Mouse (Mus musculus): ENCODE measurements around the gene Wt1. TPM values are rescaled to one million over a fixed set of nuclear protein-coding genes. Genes with fewer than 3 reads are reported as not detected.

Gene Wt1
- polyA plus RNA-seq, 1 experiment from 2014 or later = 0.15 TPM

- peaks cover 8% of the 10 kb centered on the region for H3K27me3 ChIP-seq (ENCODE audit: control insufficient read depth, insufficient read depth, low read length)
These were observed 15.0 kb downstream of the Wt1 start for GRCm38 (mm10) chr2:105141371-105141770.

DNA sequence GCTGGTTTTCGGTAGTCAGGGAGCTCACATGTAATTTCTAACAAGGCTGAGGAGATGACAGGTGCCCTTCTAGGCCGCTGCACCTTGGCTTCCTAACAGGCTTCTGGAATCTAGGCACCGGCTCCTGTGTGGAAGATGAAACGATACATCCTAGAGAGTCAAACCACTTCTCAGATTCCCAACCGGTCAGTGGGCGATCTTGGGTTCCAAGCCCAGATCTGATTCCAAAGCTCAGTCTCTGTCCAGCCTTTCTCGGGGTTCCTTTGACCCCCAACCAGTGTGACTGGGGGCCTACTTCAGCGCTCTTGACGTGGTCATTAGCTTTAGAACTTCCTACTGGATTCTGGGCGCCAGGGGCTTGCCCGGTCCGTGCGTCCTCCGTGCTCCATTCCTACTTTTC, 17.4 kb downstream of the Wt1 start:
- 93% methylated on average over 14 of the region's 14 CpGs for WGBS
- no peaks in the 10 kb centered on the region for H3K9me3 ChIP-seq (ENCODE audit: control insufficient read depth, low read length)
- no peaks in the 10 kb centered on the region for H3K36me3 ChIP-seq (ENCODE audit: control insufficient read depth, insufficient read depth, low read length)
- 0 out of 2 replicates have a peak, but pooled peaks cover 4% of the 10 kb centered on the region for H3K4me1 ChIP-seq (replicated peaks; ENCODE audit: control insufficient read depth, insufficient read depth, low read length)
- H3K4me3 ChIP-seq (ENCODE audit: low read depth, low read length) = no peak overlapping the region
- ATAC-seq (replicated peaks; ENCODE audit: low FRiP score) (no peak), DNase-seq (ENCODE audit: low spot score) (no peak)
- no peak overlapping the region for H3K27ac ChIP-seq (ENCODE audit: low read depth, low read length)
- no peaks in the 10 kb centered on the region; the same call in 1 of the 2 replicates for H3K27me3 ChIP-seq (ENCODE audit: control insufficient read depth, insufficient read depth, low read length)
- H3K9ac ChIP-seq (ENCODE audit: low read length) = no peak overlapping the region
- no peak overlapping the region for H3K4me2 ChIP-seq (ENCODE audit: low read depth, low read length, severe bottlenecking)

More at GRCm38 (mm10) chr2:105141371-105141770, 15.0 kb downstream of the Wt1 start:
- DNase-seq (ENCODE audit: low spot score) (no peak), ATAC-seq (replicated peaks; ENCODE audit: low FRiP score) (no peak)
- Histone ChIP-seq H3K36me3 (ENCODE audit: control insufficient read depth, insufficient read depth, low read length) (no peaks in the 10 kb centered on the region), H3K9me3 (ENCODE audit: control insufficient read depth, low read length) (no peaks in the 10 kb centered on the region), H3K27ac (ENCODE audit: low read depth, low read length) (no peak overlapping the region), H3K4me2 (ENCODE audit: low read depth, low read length, severe bottlenecking) (no peak overlapping the region), H3K9ac (ENCODE audit: low read length) (no peak overlapping the region), H3K4me3 (ENCODE audit: low read depth, low read length) (no peak overlapping the region), H3K4me1 (replicated peaks; ENCODE audit: control insufficient read depth, insufficient read depth, low read length) (0 out of 2 replicates have a peak, but pooled peaks cover 4% of the 10 kb centered on the region)
- 28% methylated on average over 7 of the region's 7 CpGs for WGBS

DNA sequence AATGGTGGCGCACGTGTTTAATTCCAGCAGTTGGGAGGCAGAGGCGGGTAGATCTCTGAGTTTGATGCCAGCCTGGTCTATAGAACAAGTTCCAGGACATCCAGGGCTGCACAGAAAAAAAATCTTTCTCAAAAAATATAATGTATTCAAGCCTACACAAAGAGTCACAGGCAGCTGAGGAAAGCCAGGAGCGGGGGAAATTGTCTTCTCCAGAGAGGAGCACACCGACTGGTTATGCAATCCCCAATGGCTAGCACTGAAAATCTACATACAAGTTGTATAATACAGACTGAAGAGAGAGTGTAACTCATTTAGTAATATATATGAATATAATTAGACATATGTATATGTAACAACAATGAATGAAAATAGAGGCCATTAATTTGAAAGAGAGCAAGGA, 25.2 kb downstream of the Wt1 start:
- no peaks in the 10 kb centered on the region for H3K9me3 ChIP-seq (ENCODE audit: control insufficient read depth, low read length)
- no peak overlapping the region for H3K27ac ChIP-seq (ENCODE audit: low read depth, low read length)
- no peak overlapping the region for H3K4me3 ChIP-seq (ENCODE audit: low read depth, low read length)
- H3K4me1 ChIP-seq (replicated peaks; ENCODE audit: control insufficient read depth, insufficient read depth, low read length) = no peaks in the 10 kb centered on the region
- DNase-seq (ENCODE audit: low spot score) (no peak), ATAC-seq (replicated peaks; ENCODE audit: low FRiP score) (no peak)
- no peak overlapping the region for H3K9ac ChIP-seq (ENCODE audit: low read length)
- no peaks in the 10 kb centered on the region for H3K27me3 ChIP-seq (ENCODE audit: control insufficient read depth, insufficient read depth, low read length)
- no peak overlapping the region for H3K4me2 ChIP-seq (ENCODE audit: low read depth, low read length, severe bottlenecking)
- WGBS = 83% methylated on average over 5 of the region's 5 CpGs
- H3K36me3 ChIP-seq (ENCODE audit: control insufficient read depth, insufficient read depth, low read length) = no peaks in the 10 kb centered on the region

DNA sequence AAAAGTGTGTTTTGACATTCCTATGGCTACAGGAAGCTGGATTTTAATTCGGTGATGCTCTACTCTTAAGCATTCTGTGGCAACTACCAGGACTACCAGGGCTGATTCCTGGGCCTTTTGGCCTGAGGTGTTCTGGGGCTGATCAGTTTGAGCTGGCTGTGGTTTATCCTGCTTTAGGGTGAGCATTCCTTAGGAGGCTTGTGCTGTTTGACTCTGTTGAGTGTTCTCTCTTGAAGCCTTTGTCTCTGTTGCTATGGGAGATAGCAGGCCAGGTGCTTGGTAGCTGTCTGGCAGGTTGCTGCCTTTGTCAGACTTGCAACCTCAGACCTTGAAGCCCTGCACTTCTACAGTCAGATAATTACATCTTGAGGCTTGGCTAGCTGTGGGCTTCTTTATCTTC, 26.7 kb downstream of the Wt1 start:
- Histone ChIP-seq H3K27ac (ENCODE audit: low read depth, low read length) (no peak overlapping the region), H3K4me2 (ENCODE audit: low read depth, low read length, severe bottlenecking) (no peak overlapping the region), H3K27me3 (ENCODE audit: control insufficient read depth, insufficient read depth, low read length) (no peaks in the 10 kb centered on the region), H3K36me3 (ENCODE audit: control insufficient read depth, insufficient read depth, low read length) (no peaks in the 10 kb centered on the region), H3K4me1 (replicated peaks; ENCODE audit: control insufficient read depth, insufficient read depth, low read length) (no peaks in the 10 kb centered on the region), H3K4me3 (ENCODE audit: low read depth, low read length) (no peak overlapping the region), H3K9ac (ENCODE audit: low read length) (no peak overlapping the region), H3K9me3 (ENCODE audit: control insufficient read depth, low read length) (no peaks in the 10 kb centered on the region)
- 59% methylated on average over 1 of the region's 1 CpGs for WGBS
- ATAC-seq (replicated peaks; ENCODE audit: low FRiP score) (no peak), DNase-seq (ENCODE audit: low spot score) (no peak)

DNA sequence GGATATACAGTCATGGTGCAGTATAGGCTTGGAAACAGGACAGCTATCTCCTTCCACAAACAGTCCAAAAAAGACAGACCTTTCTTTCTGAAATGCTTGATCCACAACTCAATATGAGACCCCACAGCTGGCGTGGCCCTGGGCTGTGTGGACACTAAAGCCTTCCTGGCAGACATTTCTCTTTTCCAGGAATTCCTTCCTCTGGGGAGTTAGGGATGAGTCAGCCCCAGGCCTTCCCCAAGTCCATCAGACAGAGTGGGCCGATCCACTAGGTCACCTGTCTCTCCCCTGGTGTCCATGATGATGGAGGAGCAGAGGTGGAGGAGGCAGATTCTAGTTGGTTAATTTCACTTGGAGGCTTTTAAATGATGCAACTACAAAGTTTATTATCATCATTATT, 34.6 kb downstream of the Wt1 start:
- no peak for ATAC-seq (replicated peaks; ENCODE audit: low FRiP score)
- Histone ChIP-seq H3K9ac (ENCODE audit: low read length) (no peak overlapping the region), H3K27me3 (ENCODE audit: control insufficient read depth, insufficient read depth, low read length) (no peaks in the 10 kb centered on the region), H3K36me3 (ENCODE audit: control insufficient read depth, insufficient read depth, low read length) (no peaks in the 10 kb centered on the region), H3K4me2 (ENCODE audit: low read depth, low read length, severe bottlenecking) (no peak overlapping the region), H3K27ac (ENCODE audit: low read depth, low read length) (no peak overlapping the region), H3K9me3 (ENCODE audit: control insufficient read depth, low read length) (no peaks in the 10 kb centered on the region), H3K4me3 (ENCODE audit: low read depth, low read length) (no peak overlapping the region), H3K4me1 (replicated peaks; ENCODE audit: control insufficient read depth, insufficient read depth, low read length) (no peaks in the 10 kb centered on the region)
- 91% methylated on average over 2 of the region's 2 CpGs for WGBS
- DNase-seq (ENCODE audit: low spot score) = no peak

DNA sequence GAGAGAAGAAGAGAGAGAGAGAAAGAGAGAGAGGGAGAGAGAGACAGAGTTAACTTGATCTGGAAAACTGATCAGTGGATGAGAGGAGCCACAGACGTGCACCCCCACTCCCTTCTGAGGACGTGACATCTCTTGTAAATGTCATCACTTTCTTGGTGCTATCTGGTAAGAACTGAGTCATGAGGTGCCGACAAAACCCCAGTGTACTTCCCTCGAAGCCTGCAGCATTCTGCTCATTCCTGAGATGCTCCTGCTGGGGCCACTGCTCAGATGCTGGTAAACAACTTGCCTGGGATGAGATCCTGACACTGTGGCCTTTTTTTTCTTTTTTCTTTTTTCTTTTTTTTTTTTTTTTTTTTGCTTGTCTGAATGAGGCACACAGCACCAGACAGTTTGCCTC, 36.4 kb downstream of the Wt1 start:
- DNase-seq (ENCODE audit: low spot score) = no peak
- H3K4me3 ChIP-seq (ENCODE audit: low read depth, low read length) = no peak overlapping the region
- H3K9me3 ChIP-seq (ENCODE audit: control insufficient read depth, low read length) = no peaks in the 10 kb centered on the region
- no peak overlapping the region for H3K4me2 ChIP-seq (ENCODE audit: low read depth, low read length, severe bottlenecking)
- H3K27me3 ChIP-seq (ENCODE audit: control insufficient read depth, insufficient read depth, low read length) = no peaks in the 10 kb centered on the region
- no peaks in the 10 kb centered on the region for H3K36me3 ChIP-seq (ENCODE audit: control insufficient read depth, insufficient read depth, low read length)
- no peak overlapping the region for H3K27ac ChIP-seq (ENCODE audit: low read depth, low read length)
- ATAC-seq (replicated peaks; ENCODE audit: low FRiP score) = no peak
- no peak overlapping the region for H3K9ac ChIP-seq (ENCODE audit: low read length)
- no peaks in the 10 kb centered on the region for H3K4me1 ChIP-seq (replicated peaks; ENCODE audit: control insufficient read depth, insufficient read depth, low read length)
- 44% methylated on average over 4 of the region's 4 CpGs for WGBS

- Histone ChIP-seq H3K27me3 (ENCODE audit: control insufficient read depth, insufficient read depth, low read length) (no peaks in the 10 kb centered on the region), H3K4me2 (ENCODE audit: low read depth, low read length, severe bottlenecking) (no peak overlapping the region), H3K9me3 (ENCODE audit: control insufficient read depth, low read length) (no peaks in the 10 kb centered on the region), H3K27ac (ENCODE audit: low read depth, low read length) (no peak overlapping the region), H3K9ac (ENCODE audit: low read length) (no peak overlapping the region), H3K4me3 (ENCODE audit: low read depth, low read length) (no peak overlapping the region), H3K4me1 (replicated peaks; ENCODE audit: control insufficient read depth, insufficient read depth, low read length) (no peaks in the 10 kb centered on the region), H3K36me3 (ENCODE audit: control insufficient read depth, insufficient read depth, low read length) (no peaks in the 10 kb centered on the region)
- DNase-seq (ENCODE audit: low spot score) (no peak), ATAC-seq (replicated peaks; ENCODE audit: low FRiP score) (no peak)
- 92% methylated on average over 3 of the region's 3 CpGs for WGBS
These were observed 41.8 kb downstream of the Wt1 start for GRCm38 (mm10) chr2:105168137-105168536.

DNA sequence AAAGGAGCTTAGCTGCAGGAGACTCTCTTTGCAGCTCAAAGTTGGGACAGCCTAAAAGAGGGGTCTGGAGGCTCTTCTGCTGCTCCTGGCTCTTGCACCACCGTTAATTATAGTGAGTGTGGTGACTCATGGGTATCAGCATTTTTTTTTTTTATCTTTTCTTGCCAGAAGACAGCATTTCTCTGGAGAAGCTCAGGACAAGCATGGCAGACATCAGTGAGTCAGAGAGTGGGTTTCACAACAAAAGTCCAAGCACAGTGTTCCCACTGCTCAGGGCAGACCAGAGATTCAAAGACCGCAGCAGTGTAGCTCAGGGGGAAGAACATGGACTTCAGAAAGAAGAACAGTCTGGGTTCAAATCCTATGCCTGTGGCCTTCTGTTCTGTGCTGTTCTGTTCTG, 47.9 kb downstream of the Wt1 start:
- DNase-seq (ENCODE audit: low spot score) (no peak), ATAC-seq (replicated peaks; ENCODE audit: low FRiP score) (no peak)
- Histone ChIP-seq H3K4me1 (replicated peaks; ENCODE audit: control insufficient read depth, insufficient read depth, low read length) (no peaks in the 10 kb centered on the region), H3K9ac (ENCODE audit: low read length) (no peak overlapping the region), H3K36me3 (ENCODE audit: control insufficient read depth, insufficient read depth, low read length) (no peaks in the 10 kb centered on the region), H3K4me3 (ENCODE audit: low read depth, low read length) (no peak overlapping the region), H3K9me3 (ENCODE audit: control insufficient read depth, low read length) (no peaks in the 10 kb centered on the region), H3K27me3 (ENCODE audit: control insufficient read depth, insufficient read depth, low read length) (no peaks in the 10 kb centered on the region), H3K27ac (ENCODE audit: low read depth, low read length) (no peak overlapping the region), H3K4me2 (ENCODE audit: low read depth, low read length, severe bottlenecking) (no peak overlapping the region)
- WGBS = 84% methylated on average over 2 of the region's 2 CpGs

DNA sequence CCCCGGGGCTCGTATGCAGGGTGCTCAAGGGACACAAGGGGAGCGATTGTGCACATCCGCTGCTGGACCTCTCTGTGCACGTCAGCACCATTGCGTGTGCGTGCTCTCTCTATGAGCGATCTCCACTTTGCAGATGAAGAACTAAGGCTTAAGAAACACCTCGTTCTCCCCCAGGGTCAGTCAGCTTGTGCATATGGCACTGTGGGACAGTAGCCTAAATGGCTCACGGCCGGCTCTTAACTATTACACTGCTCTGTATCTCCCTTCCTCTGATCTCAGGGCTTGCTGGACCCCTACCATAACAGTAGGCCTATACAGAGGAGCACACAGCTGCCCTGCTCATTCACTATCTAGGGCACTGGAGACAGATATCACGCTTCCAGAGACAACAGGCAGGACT, 52.5 kb downstream of the Wt1 start:
- Histone ChIP-seq H3K27me3 (ENCODE audit: control insufficient read depth, insufficient read depth, low read length) (no peaks in the 10 kb centered on the region), H3K9ac (ENCODE audit: low read length) (no peak overlapping the region), H3K4me1 (replicated peaks; ENCODE audit: control insufficient read depth, insufficient read depth, low read length) (no peaks in the 10 kb centered on the region), H3K9me3 (ENCODE audit: control insufficient read depth, low read length) (no peaks in the 10 kb centered on the region), H3K4me2 (ENCODE audit: low read depth, low read length, severe bottlenecking) (no peak overlapping the region), H3K36me3 (ENCODE audit: control insufficient read depth, insufficient read depth, low read length) (no peaks in the 10 kb centered on the region), H3K27ac (ENCODE audit: low read depth, low read length) (no peak overlapping the region), H3K4me3 (ENCODE audit: low read depth, low read length) (no peak overlapping the region)
- DNase-seq (ENCODE audit: low spot score) (no peak), ATAC-seq (replicated peaks; ENCODE audit: low FRiP score) (no peak)
- 89% methylated on average over 12 of the region's 12 CpGs for WGBS
